Mouse (Mus musculus) erythroblast, embryonic 14.5 days (primary cell): ENCODE measurements around the gene Kctd2. TPM values are rescaled to one million over a fixed set of nuclear protein-coding genes. Genes with fewer than 3 reads are reported as not detected.
"Not testable (repeated sequence)": the region's sequence is repeated elsewhere in the genome, so short reads cannot be mapped to it uniquely, and the experiment has no call there.

Source experiments
- H3K27me3 ChIP-seq: 2 replicates; pipeline ENCODE4 v1.6.1; 2012; ENCODE audit warnings: inconsistent platforms; ENCODE audit not compliant: control insufficient read depth
- H3K36me3 ChIP-seq: 2 replicates; pipeline ENCODE4 v1.6.1; 2012; ENCODE audit warnings: mild to moderate bottlenecking, inconsistent platforms; ENCODE audit not compliant: control insufficient read depth
- H3K4me1 ChIP-seq: 2 replicates; pipeline ENCODE4 v1.6.1; 2012; ENCODE audit warnings: inconsistent platforms; ENCODE audit not compliant: control insufficient read depth
- H3K4me3 ChIP-seq: replicated peaks from 2 replicates; pipeline ENCODE3; 2012; ENCODE audit warnings: moderate library complexity, mild to moderate bottlenecking, inconsistent platforms
- H3K9me3 ChIP-seq: 2 replicates; pipeline ENCODE4 v1.6.1; 2012; ENCODE audit warnings: low read length, inconsistent platforms, mixed read lengths; ENCODE audit not compliant: control insufficient read depth
- GATA1 ChIP-seq: IDR thresholded peaks from 2 replicates; pipeline ENCODE4 v1.6.1; 2012; ENCODE audit warnings: low read length, inconsistent platforms, mixed read lengths
- TAL1 ChIP-seq: IDR thresholded peaks from 3 replicates; pipeline ENCODE4 v1.6.1; 2012; ENCODE audit warnings: low read length, inconsistent platforms, mixed read lengths
- polyA plus RNA-seq: library from polyadenylated mRNA; stranded (reverse); fragments of >175 nt; gene quantifications from 2 replicates; pipeline ENCODE4 v1.2.3, GENCODE M21; 2012

The Kctd2 gene
- polyA plus RNA-seq, 1 experiment, result 1.3 TPM

DNA sequence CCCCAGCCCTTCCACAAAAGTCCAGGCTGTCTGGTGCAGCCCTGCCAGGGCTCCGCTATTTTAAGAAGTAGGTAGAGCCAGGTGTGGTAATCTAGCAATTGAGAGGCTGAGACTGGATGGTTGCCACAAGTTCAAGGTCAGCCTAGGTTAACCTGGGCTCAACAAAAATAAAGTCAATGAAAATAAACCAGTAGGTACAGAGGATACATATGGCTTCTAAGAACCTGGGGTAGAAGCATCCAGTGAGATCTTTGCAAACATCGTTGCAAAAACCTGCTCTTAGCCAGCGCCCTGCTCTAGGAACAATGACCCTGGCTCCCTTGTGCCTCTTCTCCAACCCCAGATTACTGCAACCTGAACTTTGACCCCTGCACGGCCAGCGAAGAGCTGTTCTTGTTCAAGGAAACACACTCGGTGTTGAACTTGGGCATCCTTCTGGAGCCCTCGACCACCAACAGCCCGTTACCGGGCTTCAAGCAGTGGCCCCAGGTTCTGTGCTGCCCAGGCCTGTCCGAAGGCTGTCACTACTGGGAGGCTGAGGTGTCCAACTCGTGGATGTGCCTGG lies 27.5 kb downstream of the Kctd2 start:
- TF ChIP-seq GATA1 (no peak), TAL1 (no peak)
- Histone ChIP-seq H3K4me1 (no peaks in the 10 kb centered on the region), H3K4me3 (peak overlapping the region; percentile 33), H3K27me3 (peaks cover 3% of the 10 kb centered on the region; the same call in 1 of the 2 replicates), H3K9me3 (no peaks in the 10 kb centered on the region), H3K36me3 (no peaks in the 10 kb centered on the region)

DNA sequence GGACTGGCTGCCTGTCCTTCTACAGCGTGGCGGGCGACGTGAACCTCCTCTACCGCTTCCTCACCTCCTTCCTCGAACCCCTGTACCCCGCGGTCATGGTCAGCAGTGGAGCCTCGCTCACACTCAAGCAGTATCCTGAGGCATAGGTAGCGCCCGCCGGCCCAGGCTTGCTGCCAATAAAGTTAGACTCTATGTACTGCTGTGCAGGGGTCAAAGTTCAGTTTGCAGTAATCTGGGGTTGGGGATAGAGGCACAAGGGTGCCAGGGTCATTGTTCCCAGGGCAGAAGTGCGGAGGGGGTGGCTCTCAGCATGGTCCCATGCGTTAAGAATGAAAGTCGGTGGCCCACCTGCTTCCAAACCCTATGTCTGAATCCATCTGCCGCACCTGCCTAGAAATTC lies 28.1 kb downstream of the Kctd2 start:
- no peak for TF ChIP-seq TAL1
- TF ChIP-seq GATA1, result no peak
- no peaks in the 10 kb centered on the region for H3K4me1 ChIP-seq
- H3K4me3 ChIP-seq, result peak overlapping the region; percentile 33
- no peaks in the 10 kb centered on the region for H3K9me3 ChIP-seq
- no peaks in the 10 kb centered on the region for H3K36me3 ChIP-seq
- peaks cover 3% of the 10 kb centered on the region; the same call in 1 of the 2 replicates for H3K27me3 ChIP-seq

DNA sequence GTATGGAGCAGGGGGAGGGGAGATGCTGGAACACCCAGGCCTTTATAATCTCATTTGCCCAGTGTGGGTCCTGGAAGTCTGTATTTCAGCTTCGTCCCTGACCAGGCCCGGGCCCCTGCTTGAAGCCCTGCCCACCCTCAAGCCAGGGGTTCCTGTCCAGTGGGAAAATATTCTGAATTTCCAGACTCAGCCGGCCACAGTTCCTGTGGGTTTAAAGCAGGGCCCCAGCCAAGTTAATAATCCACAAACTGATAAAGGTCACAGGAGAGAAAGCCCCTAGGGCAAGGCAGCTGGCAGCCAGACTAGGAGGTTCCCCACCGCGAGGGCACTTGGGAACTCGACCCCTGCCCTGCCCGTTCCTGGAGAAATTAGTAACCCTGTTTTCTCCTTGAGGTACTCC lies 29.1 kb downstream of the Kctd2 start:
- Histone ChIP-seq H3K27me3 (peaks cover 5% of the 10 kb centered on the region), H3K36me3 (no peaks in the 10 kb centered on the region), H3K9me3 (no peaks in the 10 kb centered on the region), H3K4me1 (no peaks in the 10 kb centered on the region), H3K4me3 (no peak overlapping the region)
- TF ChIP-seq TAL1, result no peak
- no peak for TF ChIP-seq GATA1

DNA sequence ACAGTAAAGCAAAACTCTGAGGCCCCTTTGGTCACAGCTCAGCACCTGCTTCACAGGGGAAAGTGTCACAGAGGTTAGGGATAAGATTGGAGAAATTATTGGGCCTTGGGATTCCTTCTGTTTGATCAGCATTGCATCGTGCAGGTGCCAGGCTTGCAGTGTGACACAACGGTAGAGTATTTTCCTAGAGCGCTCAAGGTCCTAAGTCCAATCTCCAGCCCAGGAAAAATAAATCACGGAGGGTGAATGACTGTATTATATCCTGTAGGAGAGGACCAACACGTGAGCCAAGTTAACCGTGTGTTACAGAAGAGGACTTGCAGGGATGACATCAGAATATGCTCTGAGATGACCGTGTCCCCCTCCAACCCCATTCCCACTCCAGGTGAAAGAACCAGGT lies 30.2 kb downstream of the Kctd2 start:
- Histone ChIP-seq H3K36me3 (no peaks in the 10 kb centered on the region), H3K27me3 (peaks cover 2% of the 10 kb centered on the region), H3K4me1 (no peaks in the 10 kb centered on the region), H3K4me3 (no peak overlapping the region), H3K9me3 (peaks cover 5% of the 10 kb centered on the region)
- no peak for TF ChIP-seq TAL1
- TF ChIP-seq GATA1, result no peak

DNA sequence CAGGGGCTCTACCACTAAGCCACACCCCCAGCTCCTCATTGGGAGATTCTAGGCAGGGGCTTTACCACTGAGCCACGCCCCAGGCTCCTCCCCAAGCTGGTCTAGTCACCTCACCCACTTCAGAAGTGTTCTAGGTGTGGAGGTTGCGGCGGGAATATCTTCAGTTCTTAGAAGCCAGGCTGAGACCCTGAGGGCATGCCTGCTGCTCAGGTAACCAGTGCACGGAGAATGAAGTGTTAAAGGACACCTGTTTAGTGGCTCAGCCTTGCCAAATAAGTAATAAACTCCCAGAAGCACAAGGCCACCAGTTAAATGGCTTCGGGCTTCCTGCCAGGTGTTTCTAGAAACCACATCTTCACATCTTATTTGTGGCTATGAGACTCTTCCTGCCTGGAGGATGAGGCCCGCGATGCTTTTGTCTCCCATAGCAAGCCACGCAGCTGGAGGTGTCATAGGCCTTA lies 31.9 kb downstream of the Kctd2 start:
- no peak overlapping the region for H3K4me3 ChIP-seq
- peaks cover 2% of the 10 kb centered on the region for H3K27me3 ChIP-seq
- no peaks in the 10 kb centered on the region for H3K4me1 ChIP-seq
- no peak for TF ChIP-seq TAL1
- no peak for TF ChIP-seq GATA1
- peaks cover 10% of the 10 kb centered on the region for H3K9me3 ChIP-seq
- no peaks in the 10 kb centered on the region for H3K36me3 ChIP-seq

DNA sequence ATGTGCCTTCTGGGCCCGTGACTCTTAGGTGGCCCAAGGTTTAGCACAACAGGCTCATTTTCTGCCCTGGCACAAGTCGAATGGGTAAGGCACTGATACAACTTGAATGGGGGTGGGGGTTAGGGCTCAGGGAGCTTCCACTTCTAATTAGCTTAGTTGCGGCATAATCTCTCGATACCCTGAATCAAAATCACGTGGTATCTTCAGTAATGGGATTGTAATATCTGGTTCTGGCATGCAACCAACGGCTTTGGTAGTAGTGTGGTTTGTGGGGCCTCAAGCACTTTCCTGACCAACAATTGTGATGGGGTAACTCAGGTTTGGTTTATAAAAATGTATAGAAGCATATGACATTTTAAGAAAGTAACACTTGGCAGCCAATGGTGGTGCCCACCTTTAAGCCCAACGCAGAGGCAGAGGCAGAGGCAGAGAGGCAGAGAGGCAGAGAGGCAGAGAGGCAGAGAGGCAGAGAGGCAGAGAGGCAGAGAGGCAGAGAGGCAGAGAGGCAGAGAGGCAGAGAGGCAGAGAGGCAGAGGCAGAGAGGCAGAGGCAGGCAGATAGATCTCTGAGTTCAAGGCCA lies 32.4 kb downstream of the Kctd2 start:
- no peaks in the 10 kb centered on the region for H3K36me3 ChIP-seq
- H3K27me3 ChIP-seq, result peaks cover 2% of the 10 kb centered on the region
- H3K4me1 ChIP-seq, result no peaks in the 10 kb centered on the region
- no peak overlapping the region for H3K4me3 ChIP-seq
- H3K9me3 ChIP-seq, result peaks cover 10% of the 10 kb centered on the region
- TF ChIP-seq TAL1 (no peak), GATA1 (no peak)

DNA sequence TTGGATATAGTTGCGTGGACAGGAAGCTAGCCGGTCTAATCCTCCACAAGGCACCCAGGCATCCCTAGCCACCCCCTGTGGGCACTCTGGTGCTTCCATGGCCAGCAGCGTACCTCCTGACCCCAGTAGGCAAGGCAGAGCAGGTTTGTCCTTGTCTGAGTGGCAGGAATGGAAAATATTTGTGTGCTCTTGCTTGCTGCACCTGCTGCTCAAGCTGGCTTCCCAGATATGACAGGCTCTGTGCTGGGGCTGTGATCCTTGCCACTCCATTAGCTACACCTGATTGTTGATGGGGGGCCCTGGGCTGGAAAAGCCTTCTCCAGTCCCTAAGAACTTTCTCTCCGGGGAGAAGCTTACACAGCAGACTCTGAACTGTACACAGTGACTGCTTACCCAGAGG lies 33.4 kb downstream of the Kctd2 start:
- Histone ChIP-seq H3K9me3 (peaks cover 10% of the 10 kb centered on the region), H3K27me3 (peaks cover 2% of the 10 kb centered on the region), H3K4me3 (no peak overlapping the region), H3K36me3 (no peaks in the 10 kb centered on the region), H3K4me1 (no peaks in the 10 kb centered on the region)
- no peak for TF ChIP-seq GATA1
- no peak for TF ChIP-seq TAL1

DNA sequence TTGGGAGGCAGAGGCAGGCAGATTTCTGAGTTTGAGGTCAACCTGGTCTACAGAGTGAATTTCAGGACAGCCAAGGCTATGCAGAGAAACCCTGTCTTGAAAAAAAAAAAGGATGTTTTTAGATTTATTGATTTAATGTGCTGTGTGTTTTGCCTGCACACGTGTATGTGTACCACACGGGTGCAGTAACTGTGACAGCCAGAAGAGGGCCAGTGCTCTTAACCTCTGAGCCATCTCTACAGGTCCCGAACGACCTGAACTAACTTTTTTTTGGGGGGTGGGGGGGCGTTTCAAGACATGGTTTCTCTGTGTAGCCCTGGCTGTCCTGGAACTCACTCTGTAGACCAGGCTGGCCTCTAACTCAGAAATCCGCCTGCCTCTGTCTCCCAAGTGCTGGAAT lies 34.9 kb downstream of the Kctd2 start:
- H3K4me3 ChIP-seq, H3K27me3 ChIP-seq, H3K36me3 ChIP-seq, H3K4me1 ChIP-seq: not testable (repeated sequence)
- peaks cover 10% of the 10 kb centered on the region for H3K9me3 ChIP-seq

DNA sequence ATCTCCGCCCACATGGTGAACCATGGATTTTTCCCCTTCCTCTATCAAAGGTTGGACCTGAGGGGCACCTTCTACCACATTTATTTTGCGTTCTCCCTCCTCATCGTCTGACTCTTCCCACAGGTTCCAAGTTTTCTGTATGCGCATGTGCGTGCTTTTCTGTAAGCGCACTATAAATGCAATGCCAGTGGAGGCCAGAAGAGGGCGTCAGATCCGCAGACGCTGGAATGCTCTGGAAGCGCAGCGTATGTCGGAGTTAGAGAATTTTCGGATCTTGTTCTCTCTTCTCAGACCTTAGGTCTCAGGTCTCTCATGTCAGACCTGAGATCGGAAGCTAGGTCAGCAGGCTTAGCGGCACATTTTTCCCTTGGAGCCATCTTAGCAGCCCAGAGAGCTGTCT lies 35.7 kb downstream of the Kctd2 start:
- TF ChIP-seq TAL1 (no peak), GATA1 (no peak)
- H3K4me1 ChIP-seq, result no peaks in the 10 kb centered on the region
- H3K27me3 ChIP-seq, result peaks cover 2% of the 10 kb centered on the region
- H3K4me3 ChIP-seq, result no peak overlapping the region
- H3K36me3 ChIP-seq, result no peaks in the 10 kb centered on the region
- peaks cover 10% of the 10 kb centered on the region for H3K9me3 ChIP-seq

DNA sequence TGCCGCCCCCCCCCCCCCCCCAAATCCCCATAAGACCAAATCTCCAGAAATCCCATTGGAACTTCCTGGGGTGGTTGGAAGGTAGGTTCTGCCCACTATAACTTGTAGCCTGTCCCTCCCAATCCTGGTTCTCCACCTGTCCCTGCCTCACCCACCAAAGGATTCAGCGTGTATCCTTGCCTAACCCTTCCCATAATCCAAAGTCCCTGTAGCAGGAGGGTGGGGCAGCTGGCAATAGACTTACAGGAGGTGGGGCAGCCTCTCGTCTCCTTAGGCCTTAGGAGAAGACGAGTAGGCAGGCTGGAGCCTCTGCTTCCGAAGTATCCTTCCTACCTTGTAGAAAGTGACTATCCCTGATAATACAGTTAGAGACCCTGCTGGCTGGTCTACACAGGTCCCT lies 36.3 kb downstream of the Kctd2 start:
- no peaks in the 10 kb centered on the region for H3K4me1 ChIP-seq
- no peak overlapping the region for H3K4me3 ChIP-seq
- TF ChIP-seq TAL1 (no peak), GATA1 (no peak)
- H3K9me3 ChIP-seq, result peaks cover 10% of the 10 kb centered on the region
- no peaks in the 10 kb centered on the region for H3K36me3 ChIP-seq
- peaks cover 2% of the 10 kb centered on the region for H3K27me3 ChIP-seq
